Mouse (Mus musculus): ENCODE results near the gene Gm42957.

DNA sequence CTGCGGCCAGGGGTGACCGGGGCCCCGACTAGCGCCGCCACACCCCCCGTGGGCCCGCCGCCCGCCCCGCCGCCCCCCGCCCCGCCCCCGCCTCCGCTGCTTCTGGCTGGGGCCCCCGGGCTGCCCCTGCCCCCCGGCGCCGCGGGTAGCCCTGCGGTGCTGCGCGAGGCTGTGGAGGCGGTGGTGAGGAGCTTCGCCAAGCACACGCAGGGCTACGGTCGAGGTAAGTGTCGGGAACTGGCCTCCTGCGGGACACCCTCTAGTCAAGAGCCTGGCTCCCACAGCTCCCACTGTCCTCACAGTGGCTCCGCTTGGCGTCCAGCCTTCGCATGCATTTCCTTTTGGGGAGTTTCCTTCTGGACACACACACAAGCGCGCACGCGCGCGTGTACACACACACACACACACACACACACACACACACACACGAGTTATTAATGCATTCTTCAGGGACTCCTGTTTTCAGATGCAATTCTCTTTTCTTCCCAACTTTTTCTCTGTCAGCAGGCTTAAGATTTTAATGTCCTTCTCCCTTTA, 34.0 kb upstream of the Gm42957 start:
- no peak for TF ChIP-seq MYOG (IDR thresholded peaks at IDR 0.05; ENCODE audit: control insufficient read depth, extremely low read depth, insufficient read length)
- TF ChIP-seq MAX (IDR thresholded peaks at IDR 0.05): no peak
- no peak for TF ChIP-seq CTCF (IDR thresholded peaks at IDR 0.05; ENCODE audit: control insufficient read depth, insufficient read depth, insufficient read length)
- TF ChIP-seq CEBPB (IDR thresholded peaks at IDR 0.05; ENCODE audit: low read depth): no peak
